Mouse (Mus musculus) CD8-positive naive resting alpha-beta T cell, adult 57 days (primary cell): ENCODE measurements around the gene Gm14295. TPM values are rescaled to one million over a fixed set of nuclear protein-coding genes. Genes with fewer than 3 reads are reported as not detected.

Experiments
- total RNA-seq: library from RNA; stranded (reverse); gene quantifications from one replicate; pipeline ENCODE4 v1.2.4, GENCODE M21; 2023

Gene Gm14295
- total RNA-seq = 0.46 TPM

GRCm38 (mm10) chr2:176798312-176798711, at the start of gene Gm14295:
TSS of gene Gm14295 (plus strand) at chr2:176798612.

GRCm38 (mm10) chr2:176830840-176831239, 32.4 kb downstream of the Gm14295 start, which contains the start of gene Gm14408:
TSS of gene Gm14408 (plus strand) at chr2:176831140.

Other genes starting within 250 kb of the Gm14295 start
- gene Gm14308, start 162.3 kb upstream of the Gm14295 start, total RNA-seq = 4.5 TPM
- gene Zfp973, start 128.1 kb upstream of the Gm14295 start, total RNA-seq = 6.4 TPM
- not detected for gene Gm14305, start 90.3 kb upstream of the Gm14295 start, total RNA-seq
- gene Gm14408, start 32.5 kb downstream of the Gm14295 start, total RNA-seq = not detected
- 0.86 TPM for gene Gm14296, start 129.2 kb downstream of the Gm14295 start, total RNA-seq
- 1.8 TPM for gene Gm14419, start 202.3 kb downstream of the Gm14295 start, total RNA-seq